Mouse (Mus musculus) cerebellum, adult 18-20 months (tissue): ENCODE results near the gene Olfr983.

Source experiments
- DNase-seq, 2 experiments: peaks; one replicate each; pipeline ENCODE4 v3.0.0; 2021

Gene Olfr983

DNA sequence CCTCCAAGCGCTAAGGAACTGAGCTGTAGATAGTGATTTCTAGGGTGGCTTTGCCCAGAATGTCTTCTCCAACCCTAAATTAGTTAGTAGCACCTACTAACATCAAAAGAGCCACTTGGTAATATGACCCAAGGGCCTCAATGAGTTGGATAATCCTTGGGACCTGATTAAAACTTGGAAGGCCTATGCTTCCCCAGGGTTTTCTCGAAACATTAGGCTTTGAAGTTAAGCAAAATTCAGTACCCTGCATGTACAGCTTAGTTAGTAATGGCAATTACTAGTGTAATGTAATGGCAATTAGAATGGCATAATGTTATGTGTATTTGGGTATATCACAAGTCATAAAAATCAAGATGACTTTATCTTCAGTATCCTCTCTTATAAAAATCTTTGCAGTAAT lies at the start of gene Olfr983:
Gene Olfr983 (minus strand): TSS at position 101 of the 400 bp plus-strand sequence.
- no peak for DNase-seq

GRCm38 (mm10) chr9:40141544-40141943 lies 48.1 kb upstream of the Olfr983 start:
- DNase-seq = no peak

GRCm38 (mm10) chr9:40139484-40139883 lies 46.1 kb upstream of the Olfr983 start:
- no peak for DNase-seq

DNA sequence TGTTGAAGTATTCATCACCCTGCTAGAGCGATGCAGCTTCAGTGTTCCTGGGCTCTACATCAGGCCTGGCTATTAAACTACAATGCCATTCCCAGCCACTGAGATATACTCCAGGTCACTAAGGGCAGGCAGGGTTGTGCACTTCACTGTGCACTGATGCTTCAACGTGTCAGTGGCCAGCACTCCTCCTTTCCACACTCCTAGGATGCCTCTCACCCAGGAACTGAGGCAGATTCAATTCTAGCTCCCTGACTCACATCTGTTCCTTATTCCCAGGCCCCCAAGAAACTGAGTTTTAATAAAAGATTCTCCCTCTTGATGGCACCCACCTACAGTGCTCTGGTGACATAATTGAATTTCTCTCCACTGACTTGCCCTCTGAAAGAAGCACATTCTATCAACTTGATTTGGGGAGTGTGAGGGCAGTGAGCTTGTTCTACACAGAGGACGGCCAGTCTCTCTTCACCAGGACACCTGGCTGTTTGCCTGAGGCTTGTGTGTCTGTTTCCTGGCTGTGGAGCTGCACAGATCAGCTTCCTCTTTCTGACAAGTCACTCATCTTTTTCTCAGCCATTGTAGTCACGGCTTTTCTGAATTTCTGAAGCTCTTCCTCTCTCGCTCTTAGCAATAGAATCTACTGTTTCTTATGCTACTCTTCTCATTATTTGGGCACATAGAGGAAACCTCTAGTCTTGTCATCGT lies 43.7 kb upstream of the Olfr983 start:
- DNase-seq = no peak

DNA sequence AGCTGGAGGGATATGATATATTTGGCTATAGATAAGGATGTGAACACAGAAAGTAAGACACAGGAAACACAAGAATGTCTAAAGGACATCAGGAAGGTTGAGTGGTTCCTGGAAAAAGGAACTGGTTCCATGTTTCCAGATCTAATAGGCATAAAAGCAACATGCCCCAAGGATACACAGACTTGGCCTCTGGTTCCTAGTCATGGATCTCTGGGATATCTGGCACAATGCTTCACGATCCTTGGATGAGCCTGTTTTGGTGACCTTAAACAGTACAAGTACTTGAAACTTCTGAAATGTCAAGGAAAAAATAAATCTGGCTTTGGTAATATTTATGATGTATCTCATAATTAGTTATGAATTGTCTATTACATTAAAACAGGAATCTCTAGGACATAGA lies 37.2 kb upstream of the Olfr983 start:
- no peak for DNase-seq

DNA sequence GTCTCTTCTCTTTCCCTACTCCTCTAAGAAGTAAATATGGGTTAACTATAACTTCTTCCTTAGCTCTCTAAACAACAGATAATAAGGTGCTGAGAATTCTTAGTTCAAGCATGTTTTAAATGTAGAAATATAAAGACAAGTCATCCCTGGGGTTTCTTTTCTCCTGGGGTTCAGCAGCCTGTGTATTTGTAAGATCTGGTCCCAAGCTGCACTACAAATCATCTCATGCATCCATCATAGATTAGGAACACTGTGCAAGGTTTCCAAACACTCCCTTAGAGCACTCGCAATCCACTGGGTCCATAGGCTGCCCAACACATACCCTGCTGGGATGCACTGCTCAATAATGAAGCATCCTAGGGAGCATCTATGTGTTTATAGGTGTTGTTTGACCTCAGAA lies 36.7 kb upstream of the Olfr983 start, which contains the start of gene Olfr985:
Gene Olfr985 (minus strand): TSS at position 101 of the 400 bp plus-strand sequence.
- no peak for DNase-seq

GRCm38 (mm10) chr9:40117287-40117659 lies 23.9 kb upstream of the Olfr983 start:
- DNase-seq = no peak

GRCm38 (mm10) chr9:40116645-40117286 lies 23.4 kb upstream of the Olfr983 start:
- no peak for DNase-seq

- no peak for DNase-seq
Observed at GRCm38 (mm10) chr9:40114106-40114505, 20.7 kb upstream of the Olfr983 start, which contains the start of gene Olfr984. Gene Olfr984, minus strand, starts transcription at chr9:40114206.

DNA sequence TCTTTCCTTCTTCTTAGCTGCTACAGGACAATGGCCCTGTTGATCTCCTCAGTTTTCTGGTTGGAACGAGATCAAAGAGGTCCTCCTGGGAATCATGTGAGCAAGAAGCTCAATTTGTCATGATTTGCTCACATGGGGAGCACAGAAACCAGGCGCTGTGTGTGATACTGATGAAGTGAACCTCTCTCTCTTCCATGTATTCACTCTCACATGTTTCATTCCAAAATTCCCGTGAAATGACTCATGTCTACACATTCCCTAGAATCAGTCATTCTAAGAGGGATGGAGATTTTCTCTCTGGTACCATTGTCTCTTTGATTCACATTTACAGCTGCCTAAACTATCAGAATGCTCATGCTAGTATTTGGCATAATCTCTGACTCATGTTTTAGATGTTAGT lies 1.4 kb upstream of the Olfr983 start:
- no peak for DNase-seq

GRCm38 (mm10) chr9:40073529-40073928 lies 19.9 kb downstream of the Olfr983 start, which contains the start of gene Olfr982:
Gene Olfr982, plus strand, starts transcription at chr9:40073829.
- DNase-seq = no peak

GRCm38 (mm10) chr9:40050138-40050537 lies 43.3 kb downstream of the Olfr983 start:
- DNase-seq = no peak
